Mouse (Mus musculus): Measurements from ENCODE around the gene Naa16.

DNA sequence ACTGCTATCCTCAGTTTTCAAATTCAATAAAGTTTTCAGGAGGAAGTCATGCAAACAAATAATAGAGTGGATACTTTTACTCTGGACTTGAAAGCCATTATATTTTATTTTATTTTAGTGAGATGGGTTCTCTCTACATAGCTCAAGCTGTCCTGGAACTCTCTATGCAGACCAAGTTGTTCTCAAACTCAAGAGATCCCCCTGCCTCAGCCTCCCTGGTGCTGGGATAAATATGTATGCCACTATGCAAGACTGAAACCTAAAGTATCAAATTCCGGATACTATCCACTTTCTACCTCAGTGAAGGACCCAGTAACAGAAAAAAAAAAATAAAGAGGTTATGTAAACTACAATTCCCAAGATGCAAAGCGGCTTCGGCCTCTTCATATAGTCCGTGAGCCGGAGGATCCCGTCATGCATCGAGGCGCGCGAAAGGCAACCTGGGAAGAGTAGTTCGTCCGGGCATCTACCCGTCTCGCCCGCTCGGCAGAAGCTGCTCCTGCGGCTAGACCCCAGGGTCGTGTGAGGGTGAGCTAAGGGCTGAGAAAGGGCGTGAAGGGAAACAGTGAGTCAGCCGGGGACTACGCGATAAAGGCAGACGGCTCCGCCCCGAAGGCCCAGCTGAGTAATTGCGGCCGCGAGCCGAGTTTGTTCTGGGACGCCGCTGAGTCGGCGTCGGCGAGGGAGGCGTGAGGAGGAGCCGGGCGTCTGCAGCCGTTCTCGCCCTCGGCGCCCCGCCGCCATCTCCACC is 35.6 kb upstream of the Naa16 start, which contains the start of gene Kbtbd7:
- no peak for TF ChIP-seq POLR2A (IDR thresholded peaks at IDR 0.05; ENCODE audit: borderline replicate concordance, low read depth, low read length)
- no peak for TF ChIP-seq CTCF (IDR thresholded peaks at IDR 0.05; ENCODE audit: low read depth, low read length)

All from bone marrow macrophage, adult 2 months (primary cell).